Mouse (Mus musculus): Measurements from ENCODE around the gene Olfr169. TPM values are rescaled to one million over a fixed set of nuclear protein-coding genes. Genes with fewer than 3 reads are reported as not detected.
"Not testable (repeated sequence)": the region's sequence is repeated elsewhere in the genome, so short reads cannot be mapped to it uniquely, and the experiment has no call there.

The Olfr169 gene
- total RNA-seq (2017), result not detected in 2 replicates

- ATAC-seq (replicated peaks in 1 of 2; ENCODE audit: insufficient read depth in 1 of 2, low FRiP score in 2 of 2, low TSS enrichment in 1 of 2, low read depth in 1 of 2, poor library complexity in 2 of 2, severe bottlenecking in 2 of 2), result not testable (repeated sequence)
These were observed at the start of gene Olfr169 for GRCm38 (mm10) chr16:19571709-19572108. Gene Olfr169 (minus strand): TSS chr16:19571809.

- ATAC-seq (replicated peaks in 1 of 2; ENCODE audit: insufficient read depth in 1 of 2, low FRiP score in 2 of 2, low TSS enrichment in 1 of 2, low read depth in 1 of 2, poor library complexity in 2 of 2, severe bottlenecking in 2 of 2), result not testable (repeated sequence)
These were observed 40.2 kb upstream of the Olfr169 start, which contains the start of gene Olfr170 for GRCm38 (mm10) chr16:19611782-19612181. Gene Olfr170 (minus strand): TSS chr16:19611882.

GRCm38 (mm10) chr16:19603166-19603565 is 31.6 kb upstream of the Olfr169 start:
- no peak for ATAC-seq (replicated peaks in 1 of 2; ENCODE audit: insufficient read depth in 1 of 2, low FRiP score in 2 of 2, low TSS enrichment in 1 of 2, low read depth in 1 of 2, poor library complexity in 2 of 2, severe bottlenecking in 2 of 2)

- not testable (repeated sequence) for ATAC-seq (replicated peaks in 1 of 2; ENCODE audit: insufficient read depth in 1 of 2, low FRiP score in 2 of 2, low TSS enrichment in 1 of 2, low read depth in 1 of 2, poor library complexity in 2 of 2, severe bottlenecking in 2 of 2)
These were observed 18.2 kb downstream of the Olfr169 start for GRCm38 (mm10) chr16:19553429-19553828.

GRCm38 (mm10) chr16:19552246-19552645 is 19.4 kb downstream of the Olfr169 start:
- not testable (repeated sequence) for ATAC-seq (replicated peaks in 1 of 2; ENCODE audit: insufficient read depth in 1 of 2, low FRiP score in 2 of 2, low TSS enrichment in 1 of 2, low read depth in 1 of 2, poor library complexity in 2 of 2, severe bottlenecking in 2 of 2)

GRCm38 (mm10) chr16:19535455-19535854 is 36.2 kb downstream of the Olfr169 start, which contains the start of gene Olfr168:
Gene Olfr168 (minus strand): TSS chr16:19535555.
- ATAC-seq (replicated peaks in 1 of 2; ENCODE audit: insufficient read depth in 1 of 2, low FRiP score in 2 of 2, low TSS enrichment in 1 of 2, low read depth in 1 of 2, poor library complexity in 2 of 2, severe bottlenecking in 2 of 2), result no peak

- ATAC-seq (replicated peaks in 1 of 2; ENCODE audit: insufficient read depth in 1 of 2, low FRiP score in 2 of 2, low TSS enrichment in 1 of 2, low read depth in 1 of 2, poor library complexity in 2 of 2, severe bottlenecking in 2 of 2), result no peak
These were observed 49.4 kb downstream of the Olfr169 start, which contains the start of gene Olfr167 for GRCm38 (mm10) chr16:19522166-19522565. Gene Olfr167 (minus strand): TSS chr16:19522266.

Other genes with a start within 250 kb of the Olfr169 start
- gene Olfr165, start 148.7 kb downstream of the Olfr169 start, total RNA-seq (2017), result not detected in 2 replicates
- gene Olfr166, start 88.1 kb downstream of the Olfr169 start, total RNA-seq (2017), result not detected in 2 replicates
- gene Olfr167, start 49.5 kb downstream of the Olfr169 start, total RNA-seq (2017), result not detected in 2 replicates
- not detected in 2 replicates for gene Olfr168, start 36.3 kb downstream of the Olfr169 start, total RNA-seq (2017)
- not detected in 2 replicates for gene Olfr170, start 40.1 kb upstream of the Olfr169 start, total RNA-seq (2017)
- gene Olfr171, start 58.1 kb upstream of the Olfr169 start, total RNA-seq (2017), result not detected in 2 replicates
- gene Lamp3, start 134.6 kb upstream of the Olfr169 start, total RNA-seq (2017), result not detected in 2 replicates
- gene B3gnt5, start 188.4 kb upstream of the Olfr169 start, total RNA-seq (2017), result 45.0 and 49.1 TPM in 2 replicates